ENCODE assay signal across 11 mouse cellular contexts in genomic region chr12:110436638-110437366, GRCm38 (mm10). TPM values are rescaled to one million over a fixed set of nuclear protein-coding genes. Genes with fewer than 3 reads are reported as not detected.
DNase-seq lines count a peak whose midpoint lies in the region; ATAC-seq and TF ChIP-seq lines count a peak whose summit lies in the region.
"Had no signal": no experiment of that assay in that cellular context is flagged by ENCODE, and none has a peak within 500 bp of the region (broad histone marks: within the 10 kb centered on the region; RNA-seq: fewer than 3 reads in every experiment).

No protein-coding gene starts in this region.

- 0 out of 2 replicates have a peak, but pooled peaks have one; percentile 35 for ATAC-seq in liver, embryonic 12.5 days
- ATAC-seq in liver, postnatal 0 days: peak; percentile 43; the same call in 1 of the 2 replicates
- ATAC-seq in stomach, embryonic 15.5 days (ENCODE audit: insufficient read depth, low FRiP score, low read depth): no peak
- ATAC-seq: midbrain, embryonic 16.5 days had no signal

- TF ChIP-seq POLR2A in brain, embryonic 14.5 days (IDR thresholded peaks at IDR 0.05; ENCODE audit: borderline replicate concordance, extremely low read depth, insufficient read depth, insufficient read length, poor library complexity, severe bottlenecking): no peak

- no peak overlapping the region for H3K9ac ChIP-seq in liver, embryonic 12.5 days
- H3K9ac ChIP-seq in liver, postnatal 0 days (replicated peaks): no peak overlapping the region
- H3K9ac ChIP-seq in stomach, embryonic 15.5 days: no peak overlapping the region
- H3K9ac ChIP-seq: limb, embryonic 15.5 days had no signal

- H3K36me3 ChIP-seq in liver, embryonic 12.5 days: no peaks in the 10 kb centered on the region
- no peaks in the 10 kb centered on the region for H3K36me3 ChIP-seq in liver, postnatal 0 days (replicated peaks; ENCODE audit: insufficient read depth, low read length)
- no peaks in the 10 kb centered on the region for H3K36me3 ChIP-seq in stomach, embryonic 15.5 days
- H3K36me3 ChIP-seq: forebrain, embryonic 10.5 days; limb, embryonic 15.5 days had no signal

- TF ChIP-seq EP300 in liver, postnatal 0 days (IDR thresholded peaks at IDR 0.05; ENCODE audit: low read depth): no peak

- peaks cover 11% of the 10 kb centered on the region; the same call in 1 of the 2 replicates for H3K27me3 ChIP-seq in liver, embryonic 12.5 days (replicated peaks)
- H3K27me3 ChIP-seq in liver, postnatal 0 days (ENCODE audit: insufficient read depth, low read length): no peaks in the 10 kb centered on the region
- no peaks in the 10 kb centered on the region for H3K27me3 ChIP-seq in stomach, embryonic 15.5 days (replicated peaks)

- H3K4me1 ChIP-seq in liver, embryonic 12.5 days: no peaks in the 10 kb centered on the region
- 0 out of 2 replicates have a peak, but pooled peaks cover 3% of the 10 kb centered on the region for H3K4me1 ChIP-seq in liver, postnatal 0 days (ENCODE audit: insufficient read depth)
- no peaks in the 10 kb centered on the region for H3K4me1 ChIP-seq in stomach, embryonic 15.5 days
- H3K4me1 ChIP-seq: forebrain, embryonic 10.5 days had no signal

- H3K4me3 ChIP-seq in liver, embryonic 12.5 days: no peak overlapping the region
- no peak overlapping the region for H3K4me3 ChIP-seq in liver, postnatal 0 days (ENCODE audit: low read depth, low read length)
- H3K4me3 ChIP-seq in stomach, embryonic 15.5 days (replicated peaks): no peak overlapping the region
- H3K4me3 ChIP-seq: forebrain, embryonic 10.5 days; limb, embryonic 15.5 days had no signal

- TF ChIP-seq CTCF in brain, embryonic 14.5 days (IDR thresholded peaks at IDR 0.05; ENCODE audit: borderline replicate concordance, extremely low read depth, insufficient read depth, insufficient read length): no peak
- no peak for TF ChIP-seq CTCF in liver, postnatal 0 days (IDR thresholded peaks at IDR 0.05; ENCODE audit: low read depth)

- no peak for DNase-seq in liver
- DNase-seq in brain, embryonic 14.5 days (ENCODE audit: low read depth): peak; percentile 7
- peak; percentile 47 for DNase-seq in liver, postnatal 0 days
- DNase-seq in cerebellum, adult 9-11 months: no peak
- DNase-seq in T-cell, adult 2 months (ENCODE audit: low spot score): no peak
- DNase-seq: gastrocnemius, postnatal 14 days had no signal

- WGBS in liver, embryonic 12.5 days (ENCODE audit: insufficient replicate concordance): 29% methylated on average over 9 of the region's 9 CpGs
- WGBS in liver, postnatal 0 days (ENCODE audit: insufficient replicate concordance): 31% methylated on average over 9 of the region's 9 CpGs
- whole genome bisulfite sequencing in stomach, embryonic 15.5 days: 54% methylated on average over 9 of the region's 9 CpGs

- H3K4me2 ChIP-seq in liver, embryonic 12.5 days: no peak overlapping the region
- H3K4me2 ChIP-seq in liver, postnatal 0 days (ENCODE audit: low read depth, low read length): peak overlapping the region; percentile 22; the same call in 1 of the 2 replicates
- H3K4me2 ChIP-seq in stomach, embryonic 15.5 days: 0 out of 2 replicates have a peak overlapping the region, but pooled peaks have one; percentile 6
- H3K4me2 ChIP-seq: limb, embryonic 15.5 days had no signal

- H3K27ac ChIP-seq in liver, embryonic 12.5 days: no peak overlapping the region
- peak overlapping the region; percentile 67 for H3K27ac ChIP-seq in liver, postnatal 0 days (ENCODE audit: low read depth)
- H3K27ac ChIP-seq in stomach, embryonic 15.5 days: no peak overlapping the region
- H3K27ac ChIP-seq: forebrain, embryonic 10.5 days; limb, embryonic 15.5 days had no signal

- peaks cover 3% of the 10 kb centered on the region; the same call in 1 of the 2 replicates for H3K9me3 ChIP-seq in liver, embryonic 12.5 days (replicated peaks)
- H3K9me3 ChIP-seq in liver, postnatal 0 days (ENCODE audit: low read length): no peaks in the 10 kb centered on the region; the same call in 1 of the 2 replicates
- no peaks in the 10 kb centered on the region for H3K9me3 ChIP-seq in stomach, embryonic 15.5 days
- H3K9me3 ChIP-seq: limb, embryonic 15.5 days had no signal

RNA-seq across cellular contexts. Expression of gene Ppp2r5c, which starts 10.1 kb away (rescaled TPM):
- polyA plus RNA-seq in liver, embryonic 12.5 days (2016; fragmentation: Nextera tagmentation; extraction: Ambion mirVana): 103 and 105 TPM in 2 replicates
- polyA plus RNA-seq in brain, embryonic 14.5 days (2012; rRNA removed): 71.5 and 101 TPM in 2 replicates
- 53.3 and 55.5 TPM in 2 replicates for polyA plus RNA-seq in liver, postnatal 0 days (2015; fragmentation: Nextera tagmentation; extraction: Ambion mirVana)
- 145 and 154 TPM in 2 replicates for polyA plus RNA-seq in stomach, embryonic 15.5 days (2015; fragmentation: Nextera tagmentation; extraction: Ambion mirVana)

Comparison
In these comparisons a context has a peak if more than half of its experiments do, and no peak if none do; other contexts are left out.
1. DNase-seq: peak in brain, embryonic 14.5 days (single experiment) and liver, postnatal 0 days (single experiment); none in liver (single experiment), cerebellum, adult 9-11 months (single experiment) and T-cell, adult 2 months (single experiment).